Mouse (Mus musculus): Measurements from ENCODE around the gene Ulk1. TPM values are rescaled to one million over a fixed set of nuclear protein-coding genes. Genes with fewer than 3 reads are reported as not detected.

Gene Ulk1
- total RNA-seq, 2 experiments from 2014 or later: 34.5 to 34.7 TPM

DNA sequence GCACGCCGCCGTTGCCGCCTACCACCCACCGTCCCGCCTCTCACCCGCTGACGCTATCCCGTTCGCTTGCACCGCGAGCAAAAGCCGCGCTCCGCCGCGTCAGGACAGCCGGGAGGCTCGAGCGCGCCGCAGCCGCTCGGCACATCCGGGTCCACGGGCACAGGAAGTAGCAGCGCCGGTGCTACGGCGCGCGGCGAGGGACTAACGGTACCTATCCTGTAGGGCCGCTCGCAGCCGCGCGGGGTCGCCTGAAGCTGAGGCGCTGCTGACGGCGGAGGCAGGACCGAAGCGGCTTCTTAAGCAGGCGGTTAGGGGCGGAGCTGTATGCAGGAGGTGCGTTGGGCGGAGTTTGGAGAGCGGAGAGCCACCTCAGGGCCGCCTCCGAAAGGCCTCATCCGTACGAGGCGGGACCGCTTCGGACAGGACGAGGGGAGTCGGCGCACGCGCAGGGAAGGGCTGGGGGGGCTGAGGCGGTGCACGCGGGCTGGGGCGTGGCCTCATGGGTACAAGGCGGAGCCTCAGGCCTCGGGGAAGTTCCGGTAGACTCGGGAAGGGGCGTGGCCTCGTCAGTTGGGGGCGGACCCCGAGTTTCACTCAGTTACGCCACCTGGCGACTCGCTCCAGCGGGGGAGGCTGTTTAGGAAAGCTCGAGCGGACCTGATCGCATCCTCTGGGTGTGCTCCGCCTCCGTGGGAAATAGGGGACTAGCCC lies 39.3 kb downstream of the Ulk1 start, which contains the start of gene Ep400:
Gene Ep400 (minus strand): TSS at position 270 of the 711 bp plus-strand sequence.
- peak; percentile 100 for DNase-seq (ENCODE audit: low spot score in 2 of 2)

DNA sequence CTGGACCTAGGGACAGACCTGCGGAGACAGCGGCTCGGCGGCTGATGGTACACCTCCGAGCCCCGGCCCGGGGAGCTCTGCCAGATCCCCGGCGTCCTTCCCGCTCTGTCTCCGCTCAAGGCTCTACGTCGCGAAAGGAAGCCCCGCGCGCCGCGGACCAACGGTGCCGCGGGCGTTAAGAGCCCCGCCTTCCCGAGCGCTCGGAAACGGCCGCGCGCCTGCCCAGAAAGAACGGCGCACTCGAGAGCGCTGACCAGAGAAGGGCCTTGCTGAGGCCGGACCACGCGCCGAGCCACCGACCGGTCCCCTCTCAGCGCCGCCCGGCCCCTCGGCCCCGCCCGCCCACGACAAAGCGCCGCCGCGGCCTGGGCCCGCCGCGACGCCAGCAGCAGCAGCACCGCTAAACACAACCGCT lies 39.9 kb downstream of the Ulk1 start:
- no peak for DNase-seq (ENCODE audit: low spot score in 2 of 2)

DNA sequence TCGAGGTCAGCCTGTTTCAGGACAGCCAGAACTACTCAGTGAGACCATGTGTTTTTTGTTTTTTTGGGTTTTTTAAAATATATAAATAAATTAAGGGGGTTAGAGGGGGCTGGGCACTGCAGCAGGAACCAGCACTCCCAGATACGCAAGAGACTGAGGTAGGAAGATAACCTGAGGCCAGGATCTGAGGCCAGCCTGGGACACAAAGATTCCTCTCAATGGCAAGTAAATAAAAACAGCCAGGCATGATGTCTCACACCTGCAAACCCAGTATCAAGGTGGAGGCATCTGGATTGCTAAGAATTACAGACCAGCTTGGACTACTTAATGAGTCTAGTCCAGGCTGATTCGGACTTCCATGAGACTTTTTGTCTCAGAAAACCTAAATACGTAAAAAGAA lies 40.6 kb downstream of the Ulk1 start:
- no peak for DNase-seq (ENCODE audit: low spot score in 2 of 2)

DNA sequence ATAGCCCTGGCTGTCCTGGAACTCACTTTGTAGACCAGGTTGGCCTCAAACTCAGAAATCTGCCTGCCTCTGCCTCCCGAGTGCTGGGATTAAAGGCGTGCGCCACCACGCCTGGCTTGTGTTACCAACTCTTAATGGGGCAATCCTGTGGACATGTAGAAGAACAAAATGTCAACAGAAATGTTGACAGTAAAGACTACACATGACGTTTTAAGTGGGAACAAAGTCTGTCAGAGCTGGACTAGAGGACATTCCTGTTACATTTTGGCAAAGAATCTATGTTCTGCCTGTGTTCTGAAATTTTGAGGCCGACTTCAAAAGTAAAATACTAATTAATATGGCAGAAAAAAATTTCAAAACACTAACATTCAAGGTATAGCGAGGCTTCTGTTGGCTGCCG lies 46.0 kb downstream of the Ulk1 start:
- no peak for DNase-seq (ENCODE audit: low spot score in 2 of 2)

DNA sequence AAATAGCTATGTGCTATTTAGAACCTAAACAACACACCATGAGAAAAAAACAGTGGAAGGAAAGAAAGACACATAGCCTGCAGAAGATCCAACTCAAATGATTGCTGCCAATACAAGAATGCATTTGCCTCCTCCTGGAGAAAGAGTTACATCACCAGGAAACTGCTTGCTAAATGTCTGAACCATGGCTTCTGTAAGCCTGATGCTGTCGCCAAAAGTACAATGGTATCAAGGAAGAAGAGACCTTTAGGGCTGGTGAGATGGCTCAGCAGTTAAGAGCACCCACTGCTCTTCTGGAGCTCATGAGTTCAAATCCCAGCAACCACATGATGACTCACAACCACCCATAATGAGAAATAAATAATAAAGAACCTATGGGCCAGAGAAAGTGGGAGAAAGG lies 64.9 kb downstream of the Ulk1 start:
- no peak for DNase-seq (ENCODE audit: low spot score in 2 of 2)

DNA sequence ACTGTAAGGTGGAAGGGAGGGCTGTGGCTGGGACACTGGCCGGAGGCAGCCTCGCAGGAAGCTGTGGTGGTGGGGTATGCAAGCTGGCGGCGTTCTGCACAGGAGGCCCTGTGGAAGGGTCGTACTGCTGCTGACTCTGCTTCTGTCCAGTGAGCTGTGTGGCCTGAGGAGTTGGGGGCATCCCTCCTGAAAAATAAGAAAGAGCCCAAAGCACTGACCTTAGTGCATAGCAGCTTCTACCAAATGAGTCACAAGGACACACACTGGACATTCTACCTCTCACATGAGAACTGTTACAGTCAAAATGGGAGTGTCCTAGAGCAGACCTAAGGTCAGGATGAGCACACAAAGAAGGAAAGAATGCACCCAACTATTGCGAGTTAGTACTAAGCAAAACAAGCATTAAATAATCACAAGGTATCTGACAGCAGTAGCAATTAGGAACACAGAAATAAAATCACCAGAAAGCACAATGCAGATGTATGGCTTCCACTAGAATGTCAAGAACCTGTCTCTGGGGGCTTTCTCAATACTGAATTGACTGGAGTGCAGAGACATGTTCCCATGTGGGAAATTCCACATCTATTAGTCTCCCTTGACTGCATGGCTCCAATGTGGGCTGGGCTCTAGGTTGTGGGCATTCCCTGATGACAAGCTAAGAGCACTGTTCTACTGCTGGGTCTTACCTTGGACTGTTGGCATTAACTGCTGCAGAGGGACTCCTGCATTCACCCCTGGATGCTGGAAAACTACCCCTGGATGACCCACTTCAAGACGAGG lies 70.2 kb downstream of the Ulk1 start:
- no peak for DNase-seq (ENCODE audit: low spot score in 2 of 2)

DNA sequence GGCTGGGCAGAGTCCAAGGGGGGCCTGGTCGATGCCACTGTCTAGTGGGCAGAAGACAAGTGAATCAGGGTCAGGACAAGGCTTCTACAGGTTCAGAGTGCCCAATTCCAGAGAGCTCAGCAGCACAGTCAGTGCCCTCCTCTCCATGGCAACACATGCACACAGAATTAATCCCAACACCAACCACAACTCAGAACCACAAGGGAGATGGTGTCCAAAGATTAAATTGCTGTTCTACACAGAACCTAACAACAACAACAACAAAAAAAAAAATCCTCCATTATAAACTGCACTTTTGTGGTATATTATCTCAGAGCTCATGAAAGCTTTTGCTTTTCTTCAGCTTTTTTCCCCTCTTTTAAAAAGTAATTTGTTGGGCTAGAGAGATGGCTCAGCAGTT lies 74.3 kb downstream of the Ulk1 start:
- no peak for DNase-seq (ENCODE audit: low spot score in 2 of 2)

Other genes with a start within 250 kb of the Ulk1 start
- gene Noc4l, start 156.7 kb downstream of the Ulk1 start, total RNA-seq (2021): 10 to 100 TPM; 16.5 to 18.9 TPM
- 10 to 100 TPM; 10.9 to 15.6 TPM for gene Ddx51, start 156.6 kb downstream of the Ulk1 start, total RNA-seq (2021)
- gene Ep400, start 39.4 kb downstream of the Ulk1 start, total RNA-seq (2021): 10 to 100 TPM; 68.4 to 78.0 TPM
- gene Pus1, start 29.4 kb downstream of the Ulk1 start, total RNA-seq (2021): 10 to 100 TPM; 17.1 to 19.4 TPM
- 10 to 100 TPM; 13.0 to 14.1 TPM for gene Hscb, start 29.7 kb upstream of the Ulk1 start, total RNA-seq (2021)
- gene Chek2, start 29.9 kb upstream of the Ulk1 start, total RNA-seq (2021): 1 to 10 TPM; 4.8 to 5.8 TPM
- 10 to 100 TPM; 27.1 to 33.1 TPM for gene Ttc28, start 69.7 kb upstream of the Ulk1 start, total RNA-seq (2021)